ENCODE assay signal across 9 mouse cellular contexts in the genomic region with DNA sequence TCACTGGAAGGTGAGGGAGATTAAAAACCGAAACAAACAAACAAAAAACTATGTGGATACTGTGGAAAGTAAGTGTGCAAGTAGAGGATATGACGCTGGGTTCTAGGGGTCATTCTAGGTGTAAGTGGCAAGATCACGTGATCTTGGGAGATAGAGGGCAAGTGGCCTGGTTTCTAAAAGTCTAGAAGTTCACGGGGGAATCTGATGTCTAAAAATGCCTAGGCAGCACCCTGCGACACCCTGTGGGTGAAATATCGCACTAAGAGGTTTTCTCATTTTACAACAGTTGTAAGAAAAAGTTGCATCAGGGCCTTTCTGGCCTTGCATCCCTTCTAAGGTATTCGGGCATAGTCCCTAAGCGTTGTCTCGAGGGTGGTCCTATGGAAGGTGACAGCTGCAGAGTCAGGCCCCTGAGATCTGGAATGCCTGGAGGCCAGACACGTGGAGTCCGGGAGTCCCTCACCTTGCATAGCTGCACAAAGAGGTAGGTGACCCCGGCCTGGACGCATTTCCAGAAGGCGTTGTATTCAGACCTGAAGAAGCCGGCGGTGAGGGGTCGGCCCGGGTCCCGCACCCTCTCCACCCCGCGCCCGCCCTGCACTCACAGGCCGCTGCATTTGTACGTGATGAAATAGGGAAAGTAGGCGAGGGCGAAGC. TPM values are rescaled to one million over a fixed set of nuclear protein-coding genes. Genes with fewer than 3 reads are reported as not detected.
DNase-seq lines count a peak whose midpoint lies in the region; ATAC-seq and TF ChIP-seq lines count a peak whose summit lies in the region.
"Had no signal": no experiment of that assay in that cellular context is flagged by ENCODE, and none has a peak within 500 bp of the region (broad histone marks: within the 10 kb centered on the region; RNA-seq: fewer than 3 reads in every experiment).

No protein-coding gene starts in this region.

- H3K27me3 ChIP-seq in hindbrain, embryonic 12.5 days = no peaks in the 10 kb centered on the region
- no peaks in the 10 kb centered on the region for H3K27me3 ChIP-seq in midbrain, embryonic 12.5 days

- H3K36me3 ChIP-seq in hindbrain, embryonic 12.5 days = peaks cover 38% of the 10 kb centered on the region
- peaks cover 35% of the 10 kb centered on the region for H3K36me3 ChIP-seq in midbrain, embryonic 12.5 days

- no peaks in the 10 kb centered on the region for H3K9me3 ChIP-seq in hindbrain, embryonic 12.5 days (replicated peaks)
- no peaks in the 10 kb centered on the region for H3K9me3 ChIP-seq in midbrain, embryonic 12.5 days

- peak overlapping the region; percentile 71 for H3K4me2 ChIP-seq in hindbrain, embryonic 12.5 days (replicated peaks)
- peak overlapping the region; percentile 63 for H3K4me2 ChIP-seq in midbrain, embryonic 12.5 days (replicated peaks)

- 8% methylated on average over 26 of the region's 26 CpGs for WGBS in hindbrain, embryonic 12.5 days
- 9% methylated on average over 26 of the region's 26 CpGs for WGBS in midbrain, embryonic 12.5 days

- TF ChIP-seq CTCF in left cerebral cortex, adult 2 months (IDR thresholded peaks at IDR 0.05) = no peak; the same call in 1 of the 2 replicates

- H3K4me1 ChIP-seq in hindbrain, embryonic 12.5 days = peaks cover 28% of the 10 kb centered on the region
- H3K4me1 ChIP-seq in midbrain, embryonic 12.5 days = peaks cover 27% of the 10 kb centered on the region

- ATAC-seq in hindbrain, embryonic 12.5 days (ENCODE audit: low FRiP score) = peak; percentile 55
- peak; percentile 63 for ATAC-seq in midbrain, embryonic 12.5 days (ENCODE audit: low FRiP score, low read depth)

- peak overlapping the region; percentile 83 for H3K9ac ChIP-seq in hindbrain, embryonic 12.5 days
- peak overlapping the region; percentile 79 for H3K9ac ChIP-seq in midbrain, embryonic 12.5 days (replicated peaks)

- peak overlapping the region; percentile 80 for H3K4me3 ChIP-seq in left cerebral cortex, adult 2 months
- peak overlapping the region; percentile 63 for H3K4me3 ChIP-seq in hindbrain, embryonic 12.5 days
- H3K4me3 ChIP-seq in midbrain, embryonic 12.5 days = peak overlapping the region; percentile 73

- peak overlapping the region; percentile 95 for H3K27ac ChIP-seq in left cerebral cortex, adult 2 months
- H3K27ac ChIP-seq in hindbrain, embryonic 12.5 days = peak overlapping the region; percentile 94
- H3K27ac ChIP-seq in midbrain, embryonic 12.5 days (replicated peaks) = peak overlapping the region; percentile 91

- intact Hi-C loops in left cerebral cortex, adult 2 months (cut with DNase I) = loop anchor here (1.0 to 10.0 kb wide), 4 partner anchors 64 to 144 kb away; a partner anchor contains a TSS

- no peak for DNase-seq in left cerebral cortex, adult 2 months (ENCODE audit: extremely low spot score in 1 of 2, low spot score in 2 of 2)
- no peak for DNase-seq in left cerebral cortex, adult 18-20 months (ENCODE audit: low spot score in 2 of 2)
- peak; percentile 25 for DNase-seq in brain, adult 2 months (ENCODE audit: low read depth, low spot score)
- no peak for DNase-seq in frontal cortex, postnatal 10 days (ENCODE audit: low spot score in 2 of 2)
- DNase-seq in left cerebral cortex, adult 8-10 months (ENCODE audit: low spot score in 2 of 2) = no peak
- DNase-seq in spleen, adult 18-20 months = no peak

RNA-seq across cellular contexts. Expression of a gene that starts 0.5 kb away (rescaled TPM):
- total RNA-seq in left cerebral cortex, adult 2 months (2021) = 100 to 1,000 TPM; 119 to 127 TPM
- 100 to 1,000 TPM; 114 to 129 TPM for total RNA-seq in left cerebral cortex, adult 18-20 months (2021)
- polyA plus RNA-seq in hindbrain, embryonic 12.5 days (2016; fragmentation: Nextera tagmentation; extraction: Ambion mirVana) = 147 and 164 TPM in 2 replicates
- polyA plus RNA-seq in midbrain, embryonic 12.5 days (2016; fragmentation: Nextera tagmentation; extraction: Ambion mirVana) = 149 and 152 TPM in 2 replicates
- total RNA-seq in left cerebral cortex, adult 8-10 months (2022) = 100 to 1,000 TPM; 113 to 127 (median 115) TPM

RNA-seq across cellular contexts. Expression of a gene that starts 14.6 kb away (rescaled TPM):
- total RNA-seq in left cerebral cortex, adult 2 months (2021) = not detected
- total RNA-seq in left cerebral cortex, adult 18-20 months (2021) = not detected
- polyA plus RNA-seq in hindbrain, embryonic 12.5 days (2016; fragmentation: Nextera tagmentation; extraction: Ambion mirVana) = 0.76 and 1.1 TPM in 2 replicates
- polyA plus RNA-seq in midbrain, embryonic 12.5 days (2016; fragmentation: Nextera tagmentation; extraction: Ambion mirVana) = 0.65 and 1.6 TPM in 2 replicates
- total RNA-seq in left cerebral cortex, adult 8-10 months (2022) = not detected
- total RNA-seq: hematopoietic stem cell, adult 5-6 weeks had no signal

RNA-seq across cellular contexts. Expression of a gene that starts 16.9 kb away (rescaled TPM):
- total RNA-seq in left cerebral cortex, adult 2 months (2021) = under 1 TPM; 0.70 TPM
- total RNA-seq in left cerebral cortex, adult 18-20 months (2021) = under 1 TPM; 0.26 to 0.66 TPM
- 0.93 and 1.3 TPM in 2 replicates for polyA plus RNA-seq in hindbrain, embryonic 12.5 days (2016; fragmentation: Nextera tagmentation; extraction: Ambion mirVana)
- 1.1 and 2.0 TPM in 2 replicates for polyA plus RNA-seq in midbrain, embryonic 12.5 days (2016; fragmentation: Nextera tagmentation; extraction: Ambion mirVana)
- total RNA-seq in left cerebral cortex, adult 8-10 months (2022) = 1 to 10 TPM in 3 of 4 experiments, under 1 TPM in 1; 0.57 to 2.0 (median 1.6) TPM
- total RNA-seq: hematopoietic stem cell, adult 5-6 weeks had no signal

RNA-seq across cellular contexts. Expression of a gene that starts 22.4 kb away (rescaled TPM):
- 1 to 10 TPM; 7.8 to 8.7 TPM for total RNA-seq in left cerebral cortex, adult 2 months (2021)
- total RNA-seq in left cerebral cortex, adult 18-20 months (2021) = 10 to 100 TPM in 1 of 2 experiments, 1 to 10 TPM in 1; 8.2 to 12.9 TPM
- polyA plus RNA-seq in hindbrain, embryonic 12.5 days (2016; fragmentation: Nextera tagmentation; extraction: Ambion mirVana) = 1.7 and 2.5 TPM in 2 replicates
- 1.6 and 1.8 TPM in 2 replicates for polyA plus RNA-seq in midbrain, embryonic 12.5 days (2016; fragmentation: Nextera tagmentation; extraction: Ambion mirVana)
- total RNA-seq in left cerebral cortex, adult 8-10 months (2022) = 10 to 100 TPM; 12.0 to 17.3 (median 13.7) TPM

RNA-seq across cellular contexts. Expression of a gene that starts 30.1 kb away (rescaled TPM):
- not detected for total RNA-seq in left cerebral cortex, adult 2 months (2021)
- total RNA-seq in left cerebral cortex, adult 18-20 months (2021) = not detected
- not detected in 2 replicates for polyA plus RNA-seq in hindbrain, embryonic 12.5 days (2016; fragmentation: Nextera tagmentation; extraction: Ambion mirVana)
- not detected in 2 replicates for polyA plus RNA-seq in midbrain, embryonic 12.5 days (2016; fragmentation: Nextera tagmentation; extraction: Ambion mirVana)
- not detected for total RNA-seq in left cerebral cortex, adult 8-10 months (2022)
- total RNA-seq: hematopoietic stem cell, adult 5-6 weeks had no signal
